Mouse (Mus musculus) left cerebral cortex, adult 8-10 months (tissue): Measurements from ENCODE around the gene Epas1. TPM values are rescaled to one million over a fixed set of nuclear protein-coding genes. Genes with fewer than 3 reads are reported as not detected.

ENCODE experiments used
- DNase-seq, 2 experiments: peaks; one replicate each; pipeline ENCODE4 v3.0.0; 2022; ENCODE audit warnings: low spot score in 2 of 2
- total RNA-seq, 4 experiments: library from RNA; stranded (reverse); gene quantifications; 2 replicates each; pipeline ENCODE4 v1.2.4; 2022

The Epas1 gene
- total RNA-seq, 4 experiments from 2014 or later = 92.7 to 101 (median 97.1) TPM

DNA sequence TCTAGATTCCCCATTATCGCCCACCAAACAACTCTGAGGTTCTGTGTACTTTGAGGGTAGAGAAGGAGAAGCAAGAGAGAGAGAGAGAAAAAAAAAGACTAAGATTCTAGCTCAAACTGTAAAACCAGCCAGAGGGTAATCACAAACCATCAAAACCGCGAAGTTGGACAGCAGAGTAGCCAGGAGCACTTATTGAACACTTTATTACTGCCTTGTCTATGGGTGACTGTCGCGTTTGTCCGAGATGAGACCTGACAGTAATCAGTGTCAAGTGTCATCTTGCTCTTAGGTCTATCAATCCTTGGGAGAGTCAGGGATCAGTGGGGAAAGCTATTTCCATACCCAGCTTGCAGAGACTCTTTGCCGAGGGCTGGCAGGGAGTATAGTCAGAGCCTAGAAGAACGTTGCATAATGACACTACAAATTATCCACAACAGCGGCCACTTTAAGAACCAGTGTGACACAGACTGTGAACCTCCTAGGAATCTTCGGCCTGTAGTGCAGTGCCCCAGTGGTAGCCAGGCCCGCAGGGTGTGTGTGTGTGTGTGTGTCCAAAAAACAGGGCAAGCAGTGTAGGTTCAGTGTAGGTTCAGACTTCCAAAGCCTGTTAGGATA is 2.2 kb downstream of the Epas1 start:
- DNase-seq = no peak

DNA sequence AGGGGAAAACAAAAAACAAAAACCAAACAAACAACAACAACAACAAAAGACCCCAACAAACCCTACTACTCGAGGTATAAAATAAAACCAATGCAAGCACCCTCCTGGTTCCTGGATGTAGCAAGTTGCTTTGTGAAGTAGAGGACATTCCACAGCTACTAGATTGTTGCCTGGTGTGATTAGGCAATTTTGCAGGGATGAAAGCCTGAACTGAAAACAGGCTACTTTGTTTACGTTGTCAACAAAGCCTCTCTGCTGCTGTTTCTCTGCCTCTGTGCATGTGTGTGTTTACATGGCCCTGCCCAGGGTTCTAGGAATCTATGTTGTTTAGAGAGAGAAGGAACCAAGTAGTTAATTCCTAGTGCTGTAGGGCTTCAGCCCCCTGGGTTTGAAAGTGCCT is 4.1 kb downstream of the Epas1 start:
- no peak for DNase-seq

DNA sequence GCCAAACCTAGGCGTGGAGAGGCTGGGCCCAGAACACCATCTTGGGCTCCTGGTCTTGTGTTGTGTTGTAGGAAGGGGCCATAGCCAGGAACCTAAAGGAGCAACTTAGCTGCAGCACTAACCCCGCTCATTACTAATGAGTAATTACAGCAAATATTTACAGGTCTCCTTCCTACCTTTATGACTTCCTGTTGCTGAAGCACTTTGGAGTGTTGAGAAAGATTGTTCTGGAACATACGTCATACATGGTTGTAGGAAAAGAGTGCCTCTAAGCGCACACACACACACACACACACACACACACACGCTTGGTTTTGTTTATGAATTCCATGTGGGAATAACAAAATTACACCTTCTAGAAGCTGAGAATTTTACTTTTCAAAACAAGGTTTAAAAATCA is 8.4 kb downstream of the Epas1 start:
- DNase-seq = no peak

DNA sequence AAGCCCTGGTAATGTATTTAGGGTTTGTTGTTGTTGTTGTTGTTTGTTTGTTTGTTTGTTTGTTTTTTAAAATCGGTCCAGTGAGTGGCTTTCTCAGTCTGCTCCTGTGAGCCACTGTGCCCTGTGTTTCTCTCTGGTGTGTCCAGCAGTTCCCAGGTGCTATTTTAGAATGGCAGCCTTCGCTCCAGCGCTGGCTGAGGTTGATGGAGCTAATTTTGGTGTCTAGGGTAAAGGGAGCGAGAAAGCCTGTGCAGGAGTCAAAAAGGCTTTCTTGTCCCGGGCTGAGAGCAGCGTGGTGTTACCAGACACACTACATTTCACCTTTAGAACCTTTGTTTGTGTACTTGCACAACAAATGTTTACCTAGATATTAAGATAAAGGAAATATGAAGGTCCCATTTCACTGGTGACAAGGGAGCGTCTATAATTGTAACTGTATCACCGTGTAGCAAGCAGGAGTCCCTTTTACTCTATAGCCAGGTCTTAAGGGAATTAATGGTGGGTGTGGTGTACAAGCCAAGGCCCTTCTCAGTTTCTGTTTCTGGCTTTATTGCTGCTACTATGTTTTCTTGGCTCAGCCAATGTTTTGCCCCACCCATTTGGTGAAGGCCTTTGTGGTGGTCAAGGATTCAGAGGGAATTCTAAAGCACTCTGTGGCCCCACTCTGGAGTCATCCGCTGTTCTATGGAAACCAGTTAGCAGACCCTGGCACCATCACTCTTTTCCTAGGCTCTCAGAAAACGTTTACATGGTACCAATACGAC is 9.2 kb downstream of the Epas1 start:
- DNase-seq = no peak

DNA sequence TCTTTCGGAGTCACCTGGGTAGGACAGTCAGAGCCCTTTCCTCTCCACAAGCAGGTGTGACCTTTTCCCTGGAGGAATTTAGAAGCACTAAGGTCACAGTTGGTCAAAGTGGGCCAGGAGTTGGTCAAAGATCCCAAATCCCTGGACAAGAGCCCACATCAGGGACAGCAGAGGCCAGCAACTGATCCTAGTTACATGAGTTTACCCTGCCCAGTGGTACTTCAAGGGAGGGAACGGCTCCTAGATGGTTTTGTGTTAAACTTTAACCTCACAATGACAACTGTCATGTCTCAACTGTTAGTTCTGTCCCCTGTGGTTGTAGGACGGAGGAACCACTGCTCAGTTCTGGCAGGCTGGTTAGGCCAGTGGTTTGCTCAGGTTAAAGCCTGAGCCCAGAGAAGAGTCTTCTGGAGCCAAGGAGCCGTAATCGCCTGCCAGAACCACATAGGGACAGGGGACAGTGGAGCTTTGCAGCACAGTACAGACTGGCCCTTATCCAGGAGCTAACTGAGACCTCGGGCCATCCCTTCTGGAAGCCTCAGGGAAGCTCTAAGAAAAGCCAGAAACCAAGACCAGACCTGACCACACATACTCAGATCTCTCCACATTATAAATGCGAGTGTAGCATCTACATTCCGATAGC is 12.4 kb downstream of the Epas1 start:
- no peak for DNase-seq

DNA sequence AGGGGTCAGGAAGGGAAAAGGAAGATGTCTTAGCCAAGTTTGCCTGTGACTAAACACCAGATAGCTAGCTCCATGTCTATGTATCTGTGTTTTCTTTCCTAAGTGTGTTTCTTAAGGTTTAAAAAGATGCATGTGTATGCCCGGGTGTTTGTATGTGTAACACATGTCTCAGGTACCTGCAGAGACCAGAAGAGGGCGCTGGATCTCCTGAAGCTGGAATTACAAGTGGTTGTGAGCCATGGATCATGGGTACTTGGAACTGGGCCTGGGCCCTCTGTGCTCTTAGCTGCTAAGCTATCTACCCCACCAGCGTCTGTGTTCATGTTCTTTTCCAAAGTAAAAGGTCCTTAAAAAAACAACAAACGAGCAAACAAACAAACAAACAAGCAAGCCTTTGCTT is 12.9 kb downstream of the Epas1 start:
- no peak for DNase-seq

DNA sequence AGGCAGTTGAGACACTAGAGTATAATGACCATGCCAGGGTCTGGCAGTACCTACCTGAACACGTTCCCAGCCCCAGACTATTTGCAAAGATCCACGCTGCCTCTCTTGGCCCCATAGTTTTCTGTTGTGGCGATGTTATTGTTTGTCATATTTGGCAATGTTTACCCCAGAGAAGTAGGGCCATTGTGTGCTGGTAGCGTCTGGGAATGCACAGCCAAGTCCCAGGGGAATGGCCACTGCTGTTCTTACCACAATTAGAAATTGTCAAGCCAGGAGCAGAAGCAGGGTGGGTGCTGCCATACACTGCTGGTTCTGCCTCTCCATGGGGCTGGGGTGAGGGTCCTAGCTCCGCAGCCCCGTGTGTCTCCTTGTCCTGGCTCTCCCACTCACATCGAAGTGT is 15.1 kb downstream of the Epas1 start:
- no peak for DNase-seq

DNA sequence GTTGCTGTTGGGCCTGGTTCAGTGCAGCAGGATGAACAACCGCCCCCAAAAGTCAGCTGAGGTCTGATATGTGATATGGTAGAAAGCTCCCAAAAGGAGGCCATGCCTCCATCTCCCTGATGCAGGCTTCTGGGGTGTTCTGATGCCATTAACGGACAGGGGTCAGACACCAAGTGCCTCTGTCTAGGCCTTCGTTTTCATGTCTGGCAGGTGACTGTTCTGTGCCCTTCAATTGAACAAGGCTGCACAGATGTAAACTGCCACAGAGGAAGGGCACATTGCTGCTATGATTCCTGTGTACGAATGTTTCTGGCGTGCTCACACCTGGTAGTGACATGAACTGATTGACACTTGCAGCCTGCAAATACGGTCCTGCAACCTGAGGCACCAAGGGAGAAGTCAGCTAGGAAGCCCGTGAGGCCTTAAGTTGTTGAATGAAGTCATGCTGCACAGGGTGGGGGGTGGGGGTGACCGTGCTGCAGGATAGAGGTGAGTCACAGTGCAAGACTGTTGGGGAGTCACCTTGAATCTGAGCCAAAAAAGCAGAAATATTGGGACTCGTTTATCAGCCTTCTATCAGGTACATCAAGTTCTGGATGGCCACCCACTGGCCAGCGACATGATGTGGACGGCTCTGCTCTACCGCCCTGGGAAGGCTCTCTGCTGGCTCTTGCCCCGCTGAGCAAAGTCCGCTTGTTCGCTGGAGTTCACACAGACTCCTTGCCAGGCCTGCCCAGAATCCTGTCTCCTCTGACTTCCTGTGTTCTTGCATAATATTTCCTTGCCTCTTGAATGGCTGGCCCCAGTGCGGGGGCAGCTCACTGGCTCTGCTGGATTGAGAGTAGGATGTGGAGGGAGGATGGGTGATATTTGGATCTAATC is 16.1 kb downstream of the Epas1 start:
- DNase-seq = no peak

DNA sequence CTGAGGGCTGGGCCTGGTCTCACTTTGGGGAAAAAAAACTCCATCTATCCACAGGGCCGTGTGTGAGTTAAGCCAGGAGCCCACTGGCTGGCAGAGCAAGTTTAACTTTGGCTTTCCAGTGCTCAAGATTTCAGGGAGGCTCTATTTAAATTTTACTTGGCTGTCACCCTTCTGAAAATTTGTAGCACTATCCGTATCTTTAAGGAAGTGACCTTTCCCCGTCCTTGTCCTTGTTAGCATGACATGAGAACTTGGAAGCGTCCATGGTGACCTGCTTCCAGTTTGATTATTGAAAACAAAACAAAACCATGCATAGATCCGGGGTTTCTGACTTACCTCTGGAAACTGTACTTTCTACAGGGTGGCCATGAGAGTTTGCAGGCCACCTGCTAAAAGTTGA is 17.3 kb downstream of the Epas1 start:
- DNase-seq = no peak

DNA sequence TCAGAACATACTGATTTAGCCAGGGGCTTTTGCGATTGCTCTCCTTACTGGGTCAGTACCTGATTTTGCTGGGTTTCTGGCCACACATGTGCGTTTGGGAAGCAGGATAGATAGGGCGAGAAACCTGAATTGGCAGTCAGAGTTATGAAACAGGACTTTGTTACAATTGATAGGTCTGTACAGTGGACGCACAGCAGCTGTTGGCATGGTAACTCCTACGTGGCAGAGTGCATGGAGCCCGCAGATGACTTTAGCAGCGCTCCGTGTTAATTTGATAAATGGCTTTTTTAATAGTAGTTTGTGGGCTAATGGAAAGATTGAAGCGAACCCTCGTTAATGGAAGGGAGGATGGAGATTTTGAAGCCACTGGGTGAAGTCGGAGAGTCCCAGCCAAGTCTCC is 18.5 kb downstream of the Epas1 start:
- no peak for DNase-seq

DNA sequence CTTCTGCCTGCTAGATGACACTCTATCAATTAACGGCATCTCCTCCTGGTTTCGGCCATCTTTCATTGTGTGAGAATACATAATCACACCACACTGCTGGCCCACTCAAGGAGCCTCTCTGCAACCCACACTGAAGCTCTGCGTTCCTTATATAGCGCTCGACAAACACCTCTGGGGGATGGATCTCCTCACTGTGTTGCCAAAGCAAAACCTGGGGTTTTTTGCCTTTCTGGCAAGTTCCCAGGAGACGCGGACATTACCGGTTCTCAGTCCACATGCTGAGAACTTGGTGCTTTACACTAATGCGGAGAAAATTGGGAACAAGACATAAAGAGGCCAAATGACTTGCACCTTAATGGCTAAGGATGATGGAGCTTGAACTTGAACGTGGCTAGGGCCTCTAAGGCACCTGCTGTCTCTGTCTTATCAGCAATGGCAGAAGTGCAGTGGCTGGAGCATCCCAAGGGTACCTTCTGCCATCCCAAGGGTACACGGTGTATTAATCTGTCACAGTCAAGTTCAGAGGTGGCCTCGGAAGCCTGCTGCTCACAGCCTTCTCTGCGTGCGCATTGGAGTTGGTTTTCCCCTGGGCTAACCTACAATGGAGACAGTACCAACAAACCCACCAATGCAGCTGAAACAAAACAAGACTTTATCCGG is 19.6 kb downstream of the Epas1 start:
- no peak for DNase-seq

DNA sequence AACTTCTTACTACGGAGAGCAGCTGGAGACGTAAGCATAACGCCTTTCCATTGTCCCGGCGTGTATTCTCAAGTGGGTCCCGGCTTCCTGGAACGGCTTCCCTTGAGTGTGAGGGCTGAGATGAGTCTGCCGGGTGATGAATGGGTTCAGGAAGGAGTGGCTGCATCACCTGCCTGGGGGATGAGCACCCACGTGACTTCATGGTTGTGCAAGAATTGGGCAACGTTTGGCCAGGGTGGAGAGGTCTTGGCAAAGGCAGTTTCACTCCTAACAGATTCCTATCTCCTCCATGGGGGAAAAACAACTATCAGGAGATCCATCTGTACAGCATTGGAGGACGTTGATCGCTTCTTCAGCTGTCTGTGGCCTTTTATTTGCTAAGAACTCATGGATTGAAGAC is 23.0 kb downstream of the Epas1 start:
- DNase-seq = no peak

DNA sequence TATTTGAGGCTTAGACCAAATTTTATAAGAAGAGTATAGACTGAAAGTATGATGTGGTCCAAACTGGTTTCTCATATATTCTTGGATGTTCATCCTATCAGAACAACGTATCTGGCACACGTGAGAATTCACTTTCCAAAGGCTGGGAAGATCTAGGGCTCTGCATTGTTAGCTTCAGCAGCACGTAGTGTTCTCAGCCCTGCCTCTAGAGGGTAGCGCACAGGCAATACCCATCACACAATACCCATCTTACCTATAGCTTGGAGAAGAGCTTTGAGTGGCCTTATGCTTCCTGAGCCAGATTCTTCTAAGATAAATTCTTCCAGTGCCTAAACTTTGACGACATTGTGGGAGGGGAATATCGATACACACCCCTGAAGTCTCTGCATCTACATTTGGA is 24.6 kb downstream of the Epas1 start:
- DNase-seq = no peak

DNA sequence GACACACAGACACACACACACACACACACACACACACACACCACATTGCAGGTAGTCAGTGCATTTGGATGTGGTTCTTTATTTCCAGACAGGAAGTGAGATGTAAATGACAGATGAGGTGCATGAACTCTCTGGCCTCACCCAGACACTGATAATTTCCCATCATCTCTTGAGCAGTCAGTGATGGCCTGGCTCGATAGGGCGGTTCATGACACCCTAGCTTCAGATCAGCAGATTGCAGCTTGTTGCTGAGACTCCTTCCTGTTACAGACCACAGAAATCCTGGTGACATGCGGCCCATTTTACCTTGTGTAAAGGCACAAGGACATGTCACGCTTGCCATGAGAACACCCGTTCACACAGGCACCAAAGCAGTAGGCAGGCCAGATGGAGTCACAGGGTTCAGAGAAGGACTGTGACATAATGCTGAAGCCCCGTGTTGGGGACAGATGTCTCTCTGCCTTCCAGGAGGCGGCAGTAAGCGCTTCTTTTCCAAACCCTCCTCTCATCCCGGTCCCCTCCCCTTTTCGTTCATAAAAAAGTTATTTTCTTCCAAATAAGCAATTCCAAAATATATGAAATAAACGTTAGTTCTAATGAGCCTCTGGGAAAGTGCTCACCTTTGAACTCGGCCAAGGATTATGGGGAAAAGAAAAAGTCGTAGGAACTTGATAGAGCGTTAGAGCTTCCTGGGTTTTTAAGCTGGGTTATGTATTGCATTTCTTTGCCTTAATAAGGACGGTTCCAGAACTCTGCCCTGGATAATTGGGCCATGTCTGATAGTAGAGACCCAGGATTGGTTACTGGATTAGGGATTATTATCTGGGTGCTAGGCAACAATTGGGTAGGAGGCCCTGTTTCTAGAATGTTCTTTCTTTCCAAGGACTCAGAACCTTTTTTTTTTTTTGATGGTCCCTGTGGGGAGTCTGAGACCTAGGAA is 26.0 kb downstream of the Epas1 start:
- no peak for DNase-seq

DNA sequence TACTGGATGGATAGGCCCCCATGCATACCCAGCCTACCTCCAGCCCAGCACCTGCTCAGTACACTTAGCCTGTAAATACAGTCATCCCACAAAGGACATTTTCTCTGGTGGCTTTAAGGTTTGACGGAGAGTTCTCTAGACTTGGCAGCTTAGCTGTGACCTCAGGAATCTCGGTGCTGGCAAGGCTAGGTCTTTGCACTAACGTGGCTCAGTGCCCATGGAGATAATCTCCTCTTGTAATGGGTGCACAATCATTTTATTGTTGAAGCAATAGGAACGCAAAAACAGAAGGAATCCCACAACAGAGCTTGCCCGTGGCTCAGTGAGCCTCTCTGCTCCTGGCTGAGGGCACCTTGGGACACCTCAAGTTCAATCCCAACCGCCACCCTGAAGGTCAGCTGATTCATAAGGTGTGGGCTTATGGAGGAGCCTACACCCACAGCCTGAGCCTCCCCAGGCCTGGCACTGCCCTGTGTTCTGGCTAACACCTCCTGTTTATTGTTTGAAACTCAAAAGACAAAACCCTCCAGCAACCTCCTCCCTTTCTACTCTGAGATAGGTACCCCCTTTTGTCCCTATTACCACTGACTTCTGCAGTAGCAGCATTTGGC is 27.3 kb downstream of the Epas1 start:
- DNase-seq = no peak

DNA sequence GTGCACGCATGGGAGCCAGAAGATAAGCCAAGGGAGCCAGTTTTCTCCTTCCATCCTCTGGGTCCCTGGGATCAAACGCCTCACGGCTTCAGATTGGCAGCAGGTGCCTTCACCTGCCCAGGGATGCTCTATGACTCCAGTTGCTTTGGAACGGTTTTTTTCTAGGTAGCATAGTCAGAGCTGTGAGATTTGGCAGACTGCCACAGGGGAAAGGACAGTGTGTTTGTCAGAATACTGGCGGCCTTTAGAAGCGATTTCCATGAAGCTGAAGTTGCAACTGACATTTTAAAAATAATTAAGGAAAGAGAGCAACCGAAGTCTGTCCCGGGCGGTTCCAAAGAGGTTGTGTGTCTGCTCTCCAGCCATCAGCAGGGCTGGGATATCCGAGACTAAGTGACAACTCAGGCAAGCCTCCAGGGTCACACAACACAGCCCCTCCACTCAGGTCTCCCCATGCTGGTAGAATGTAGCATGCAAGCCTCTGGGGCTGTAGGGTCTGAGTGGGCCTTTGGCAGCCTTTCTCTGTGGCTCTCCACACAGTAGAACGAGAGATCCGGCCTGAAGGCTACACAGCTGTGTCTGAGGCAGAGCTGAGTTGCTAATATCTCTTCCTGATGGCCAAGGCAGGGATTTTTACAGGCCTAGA is 28.4 kb downstream of the Epas1 start:
- DNase-seq = no peak

DNA sequence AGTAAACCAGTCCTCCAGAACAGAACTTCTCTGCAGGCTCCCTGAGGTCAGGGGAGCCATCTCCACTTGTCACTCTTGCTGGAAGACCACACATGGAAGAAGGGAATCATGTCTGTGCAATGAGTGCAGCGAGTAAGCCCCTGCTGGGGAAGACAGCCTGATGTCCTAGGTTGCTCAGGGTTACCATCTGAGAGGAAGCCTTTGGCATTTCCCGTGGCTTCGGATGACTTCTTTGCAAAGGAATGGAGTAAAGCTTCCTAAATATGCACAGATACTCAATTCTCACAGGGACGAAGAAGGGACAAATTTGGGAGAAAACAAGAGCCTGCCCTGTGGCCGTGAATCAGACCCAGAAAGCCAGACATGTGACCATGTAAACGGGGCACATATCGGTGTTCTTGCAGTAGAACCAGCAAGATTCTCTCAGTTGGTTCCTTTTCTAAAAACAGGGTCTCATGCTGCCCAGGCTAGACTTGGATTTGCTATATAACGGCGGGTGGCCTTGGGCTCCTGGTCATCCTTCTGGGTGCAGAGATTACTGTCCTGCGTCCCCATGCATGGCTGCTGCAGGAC is 31.0 kb downstream of the Epas1 start:
- DNase-seq = no peak

DNA sequence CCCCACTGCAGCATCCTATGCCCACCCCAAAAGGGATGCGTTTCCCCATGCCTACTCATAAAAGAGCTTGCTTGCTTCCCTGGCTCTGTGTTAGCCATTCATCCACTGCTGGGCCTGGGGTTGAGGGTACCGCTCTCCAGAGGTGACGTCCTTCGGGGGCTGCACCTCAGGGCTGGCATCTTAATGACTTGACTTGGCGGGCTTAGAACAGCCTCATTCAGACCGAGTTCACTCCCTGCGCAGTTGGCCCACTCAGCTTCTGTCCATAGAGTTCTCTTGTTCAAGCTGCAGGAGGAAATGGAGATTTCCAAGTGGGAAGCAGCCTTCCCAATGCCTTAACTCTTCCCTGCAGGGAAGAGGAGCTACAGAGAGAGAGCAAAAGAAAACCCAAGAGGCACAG is 32.1 kb downstream of the Epas1 start:
- no peak for DNase-seq

DNA sequence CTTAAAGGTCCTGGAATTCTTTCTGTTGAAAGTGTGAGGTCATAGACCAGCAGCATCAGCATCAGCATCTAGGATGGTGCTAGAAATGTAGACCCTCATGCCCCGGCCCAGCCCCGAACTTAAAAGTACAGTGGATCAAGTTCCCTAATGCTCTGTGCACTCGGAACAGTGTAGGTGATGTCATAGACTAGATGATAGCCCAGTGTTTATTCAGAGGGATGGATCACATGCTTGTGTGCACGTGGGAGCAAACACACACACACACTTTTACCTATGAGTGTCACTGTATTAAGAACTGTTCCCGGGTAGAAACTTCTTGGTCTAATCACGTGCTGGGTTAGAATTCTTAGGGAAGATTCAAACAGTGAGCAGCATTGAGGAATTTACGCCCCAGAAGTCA is 33.0 kb downstream of the Epas1 start:
- DNase-seq = no peak
